Mouse (Mus musculus): ENCODE measurements around the gene Fbxl21. TPM values are rescaled to one million over a fixed set of nuclear protein-coding genes. Genes with fewer than 3 reads are reported as not detected.

The Fbxl21 gene
- polyA plus RNA-seq, 1 experiment from 2014 or later: 4.4 TPM

- Histone ChIP-seq H3K27me3 (replicated peaks) (no peaks in the 10 kb centered on the region), H3K4me2 (peak overlapping the region; percentile 27), H3K9ac (replicated peaks) (no peak overlapping the region), H3K27ac (replicated peaks) (peak overlapping the region; percentile 61), H3K36me3 (no peaks in the 10 kb centered on the region), H3K4me1 (peaks cover 18% of the 10 kb centered on the region), H3K9me3 (replicated peaks) (no peaks in the 10 kb centered on the region), H3K4me3 (replicated peaks) (no peak overlapping the region)
- WGBS: 2% methylated on average over 6 of the region's 6 CpGs
- peak; percentile 85 for ATAC-seq (ENCODE audit: low FRiP score)
Measured at GRCm38 (mm10) chr13:56581961-56582434, 59.7 kb downstream of the Fbxl21 start.

GRCm38 (mm10) chr13:56582720-56583119, 60.4 kb downstream of the Fbxl21 start:
- H3K4me1 ChIP-seq: peaks cover 18% of the 10 kb centered on the region
- H3K27ac ChIP-seq (replicated peaks): 0 out of 2 replicates have a peak overlapping the region, but pooled peaks have one; percentile 13
- H3K27me3 ChIP-seq (replicated peaks): no peaks in the 10 kb centered on the region
- no peaks in the 10 kb centered on the region for H3K9me3 ChIP-seq (replicated peaks)
- H3K9ac ChIP-seq (replicated peaks): no peak overlapping the region
- no peak for ATAC-seq (ENCODE audit: low FRiP score)
- no peak overlapping the region for H3K4me3 ChIP-seq (replicated peaks)
- H3K36me3 ChIP-seq: no peaks in the 10 kb centered on the region
- WGBS: 21% methylated on average over 3 of the region's 3 CpGs
- no peak overlapping the region for H3K4me2 ChIP-seq

GRCm38 (mm10) chr13:56586046-56586445, 63.8 kb downstream of the Fbxl21 start:
- Histone ChIP-seq H3K36me3 (no peaks in the 10 kb centered on the region), H3K4me1 (peaks cover 18% of the 10 kb centered on the region), H3K27me3 (replicated peaks) (no peaks in the 10 kb centered on the region), H3K9ac (replicated peaks) (no peak overlapping the region), H3K4me3 (replicated peaks) (no peak overlapping the region), H3K9me3 (replicated peaks) (no peaks in the 10 kb centered on the region), H3K27ac (replicated peaks) (no peak overlapping the region), H3K4me2 (no peak overlapping the region)
- ATAC-seq (ENCODE audit: low FRiP score): no peak
- WGBS: 85% methylated on average over 3 of the region's 3 CpGs

Other genes with a start within 250 kb of the Fbxl21 start
- gene Cxcl14, start 225.9 kb upstream of the Fbxl21 start, polyA plus RNA-seq (2015; fragmentation: Nextera tagmentation; extraction: Ambion mirVana): 3.9 and 4.9 TPM in 2 replicates
- gene Gm3045, start 95.9 kb upstream of the Fbxl21 start, polyA plus RNA-seq (2015; fragmentation: Nextera tagmentation; extraction: Ambion mirVana): not detected in 2 replicates
- gene Slc25a48, start 84.1 kb upstream of the Fbxl21 start, polyA plus RNA-seq (2015; fragmentation: Nextera tagmentation; extraction: Ambion mirVana): 0.05 and 0.06 TPM in 2 replicates
- gene Il9, start 40.2 kb upstream of the Fbxl21 start, polyA plus RNA-seq (2015; fragmentation: Nextera tagmentation; extraction: Ambion mirVana): not detected in 2 replicates
- gene Lect2, start 26.0 kb downstream of the Fbxl21 start, polyA plus RNA-seq (2015; fragmentation: Nextera tagmentation; extraction: Ambion mirVana): 0.37 TPM in 1 of 2 replicates, not detected in the other
- gene Tgfbi, start 87.1 kb downstream of the Fbxl21 start, polyA plus RNA-seq (2015; fragmentation: Nextera tagmentation; extraction: Ambion mirVana): 7.7 and 26.4 TPM in 2 replicates
- gene Smad5, start 180.5 kb downstream of the Fbxl21 start, polyA plus RNA-seq (2015; fragmentation: Nextera tagmentation; extraction: Ambion mirVana): 16.3 and 19.0 TPM in 2 replicates
- gene Gm45623, start 231.4 kb downstream of the Fbxl21 start, polyA plus RNA-seq (2015; fragmentation: Nextera tagmentation; extraction: Ambion mirVana): 2.1 and 2.7 TPM in 2 replicates

Measured in neural tube, embryonic 15.5 days (tissue).